Mouse (Mus musculus): ENCODE data around the gene Telo2. TPM values are rescaled to one million over a fixed set of nuclear protein-coding genes. Genes with fewer than 3 reads are reported as not detected.

The Telo2 gene
- total and polyA plus RNA-seq, 3 experiments: 6.0 to 44.0 (median 22.3) TPM

DNA sequence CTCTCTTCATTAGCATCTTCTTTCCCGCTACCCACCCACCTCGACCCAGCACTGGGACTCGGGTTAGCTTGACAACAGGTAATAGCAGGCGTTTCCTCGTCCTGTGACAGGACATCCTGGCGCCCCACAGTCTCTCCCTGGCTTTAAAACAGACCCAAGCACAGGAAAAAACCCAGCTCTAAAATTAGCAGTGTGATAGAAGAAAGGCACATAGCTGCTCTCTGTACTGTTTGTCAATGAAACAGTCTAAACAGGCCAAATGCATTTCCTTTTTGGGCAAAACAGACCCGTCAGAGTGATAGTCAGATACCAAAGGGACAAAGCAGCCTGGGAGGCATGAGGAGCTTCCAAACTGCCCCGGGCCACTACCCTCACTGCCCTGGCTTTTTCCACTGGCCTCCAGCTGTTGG lies 48.3 kb downstream of the Telo2 start:
- H3K4me3 ChIP-seq (ENCODE audit: low read depth, low read length): no peak overlapping the region
- H3K9me3 ChIP-seq (replicated peaks): no peaks in the 10 kb centered on the region
- peaks cover 46% of the 10 kb centered on the region for H3K36me3 ChIP-seq (replicated peaks)
- DNase-seq (ENCODE audit: low spot score): no peak
- no peaks in the 10 kb centered on the region for H3K27me3 ChIP-seq (ENCODE audit: insufficient read depth, low read length)
- H3K4me1 ChIP-seq (ENCODE audit: insufficient read depth, low read depth, low read length): no peaks in the 10 kb centered on the region
- TF ChIP-seq GATA2 (IDR thresholded peaks at IDR 0.05; ENCODE audit: borderline replicate concordance, low read depth, low read length) (no peak), TAL1 (conservative IDR thresholded peaks at IDR 0.05; ENCODE audit: low read depth, low read length) (no peak), CTCF (IDR thresholded peaks at IDR 0.05; ENCODE audit: low read depth, low read length) (no peak), POLR2AphosphoS5 (IDR thresholded peaks at IDR 0.05; ENCODE audit: insufficient replicate concordance, low read depth, low read length) (no peak), GATA1 (IDR thresholded peaks at IDR 0.05; ENCODE audit: borderline replicate concordance, low read length) (no peak)
- no peak for ATAC-seq (ENCODE audit: extremely low read depth, insufficient number of reproducible peaks, low FRiP score, poor library complexity, severe bottlenecking)

DNA sequence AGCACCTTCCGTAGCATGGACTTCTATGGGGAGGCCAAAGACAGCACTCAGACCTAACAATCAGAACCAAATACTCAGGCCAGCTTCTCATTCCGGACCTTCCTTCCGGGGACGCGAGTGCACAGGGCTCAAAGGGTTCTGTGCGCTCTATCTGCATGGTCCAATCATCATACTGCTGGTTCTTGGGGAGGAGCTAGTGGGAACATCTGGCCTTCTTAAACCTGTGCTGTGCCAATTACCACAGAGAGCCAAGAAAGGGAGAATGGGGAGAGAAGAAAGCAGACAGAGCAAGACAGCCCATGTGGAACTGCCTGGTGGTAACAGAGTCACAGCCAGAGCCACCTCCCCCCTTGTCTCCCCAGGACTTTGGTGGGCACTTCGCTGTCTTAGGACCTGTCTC lies 49.2 kb downstream of the Telo2 start:
- DNase-seq (ENCODE audit: low spot score) (no peak), ATAC-seq (ENCODE audit: extremely low read depth, insufficient number of reproducible peaks, low FRiP score, poor library complexity, severe bottlenecking) (no peak)
- Histone ChIP-seq H3K9me3 (replicated peaks) (no peaks in the 10 kb centered on the region), H3K4me1 (ENCODE audit: insufficient read depth, low read depth, low read length) (no peaks in the 10 kb centered on the region), H3K4me3 (ENCODE audit: low read depth, low read length) (no peak overlapping the region), H3K36me3 (replicated peaks) (peaks cover 53% of the 10 kb centered on the region), H3K27me3 (ENCODE audit: insufficient read depth, low read length) (no peaks in the 10 kb centered on the region)
- TF ChIP-seq GATA1 (IDR thresholded peaks at IDR 0.05; ENCODE audit: borderline replicate concordance, low read length) (no peak), CTCF (IDR thresholded peaks at IDR 0.05; ENCODE audit: low read depth, low read length) (no peak), GATA2 (IDR thresholded peaks at IDR 0.05; ENCODE audit: borderline replicate concordance, low read depth, low read length) (no peak), POLR2AphosphoS5 (IDR thresholded peaks at IDR 0.05; ENCODE audit: insufficient replicate concordance, low read depth, low read length) (no peak), TAL1 (conservative IDR thresholded peaks at IDR 0.05; ENCODE audit: low read depth, low read length) (no peak)

DNA sequence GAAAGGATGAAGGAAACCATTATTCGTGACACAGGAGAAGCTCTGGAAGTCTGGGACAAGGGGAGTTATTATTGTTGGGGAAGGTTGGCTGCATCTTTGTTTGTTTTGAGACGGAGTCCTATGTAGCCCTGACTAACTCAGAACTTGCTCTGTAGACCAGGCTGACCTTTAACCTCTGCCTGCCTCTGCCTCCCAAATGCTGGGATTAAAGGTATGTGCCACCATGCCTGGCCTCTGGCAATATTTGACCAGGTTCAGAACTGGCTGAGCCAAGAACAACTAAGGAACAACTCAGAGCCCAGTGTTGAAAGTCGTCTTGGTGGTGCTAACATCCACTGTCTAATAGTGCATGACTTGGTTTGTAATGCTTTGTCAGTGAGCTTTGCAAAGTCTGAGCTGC lies 50.6 kb downstream of the Telo2 start:
- no peaks in the 10 kb centered on the region for H3K9me3 ChIP-seq (replicated peaks)
- ATAC-seq (ENCODE audit: extremely low read depth, insufficient number of reproducible peaks, low FRiP score, poor library complexity, severe bottlenecking) (no peak), DNase-seq (ENCODE audit: low spot score) (no peak)
- peaks cover 56% of the 10 kb centered on the region for H3K36me3 ChIP-seq (replicated peaks)
- H3K4me1 ChIP-seq (ENCODE audit: insufficient read depth, low read depth, low read length): no peaks in the 10 kb centered on the region
- no peak for TF ChIP-seq GATA1 (IDR thresholded peaks at IDR 0.05; ENCODE audit: borderline replicate concordance, low read length)
- no peak for TF ChIP-seq TAL1 (conservative IDR thresholded peaks at IDR 0.05; ENCODE audit: low read depth, low read length)
- TF ChIP-seq POLR2AphosphoS5 (IDR thresholded peaks at IDR 0.05; ENCODE audit: insufficient replicate concordance, low read depth, low read length): no peak
- no peak for TF ChIP-seq CTCF (IDR thresholded peaks at IDR 0.05; ENCODE audit: low read depth, low read length)
- TF ChIP-seq GATA2 (IDR thresholded peaks at IDR 0.05; ENCODE audit: borderline replicate concordance, low read depth, low read length): no peak
- no peak overlapping the region for H3K4me3 ChIP-seq (ENCODE audit: low read depth, low read length)
- H3K27me3 ChIP-seq (ENCODE audit: insufficient read depth, low read length): no peaks in the 10 kb centered on the region

DNA sequence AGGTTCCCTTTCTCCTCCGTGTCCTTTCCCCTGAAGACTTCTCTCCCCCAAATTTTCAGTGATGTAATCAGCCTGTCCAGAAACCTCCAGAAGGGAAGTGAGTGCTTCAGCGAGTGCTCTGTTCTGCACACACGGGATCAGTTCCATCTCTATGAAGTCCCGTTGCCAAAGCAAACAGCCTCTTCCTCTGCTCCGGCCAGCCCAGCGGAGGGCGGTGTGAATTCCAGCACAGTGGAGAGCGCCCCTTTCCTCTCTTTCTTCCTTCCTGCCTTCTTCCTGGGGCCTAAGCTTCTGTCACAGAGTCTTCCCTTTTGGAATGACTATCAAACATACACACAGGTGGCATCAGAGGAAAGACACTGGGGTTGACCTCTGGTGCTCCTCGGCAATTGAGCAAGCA lies 51.4 kb downstream of the Telo2 start:
- TF ChIP-seq CTCF (IDR thresholded peaks at IDR 0.05; ENCODE audit: low read depth, low read length) (no peak), GATA1 (IDR thresholded peaks at IDR 0.05; ENCODE audit: borderline replicate concordance, low read length) (no peak), POLR2AphosphoS5 (IDR thresholded peaks at IDR 0.05; ENCODE audit: insufficient replicate concordance, low read depth, low read length) (no peak)
- Histone ChIP-seq H3K9me3 (replicated peaks) (no peaks in the 10 kb centered on the region), H3K4me1 (ENCODE audit: insufficient read depth, low read depth, low read length) (no peaks in the 10 kb centered on the region), H3K27me3 (ENCODE audit: insufficient read depth, low read length) (no peaks in the 10 kb centered on the region), H3K4me3 (ENCODE audit: low read depth, low read length) (no peak overlapping the region), H3K36me3 (replicated peaks) (peaks cover 53% of the 10 kb centered on the region)
- ATAC-seq (ENCODE audit: extremely low read depth, insufficient number of reproducible peaks, low FRiP score, poor library complexity, severe bottlenecking): no peak
- DNase-seq (ENCODE audit: low spot score): no peak

DNA sequence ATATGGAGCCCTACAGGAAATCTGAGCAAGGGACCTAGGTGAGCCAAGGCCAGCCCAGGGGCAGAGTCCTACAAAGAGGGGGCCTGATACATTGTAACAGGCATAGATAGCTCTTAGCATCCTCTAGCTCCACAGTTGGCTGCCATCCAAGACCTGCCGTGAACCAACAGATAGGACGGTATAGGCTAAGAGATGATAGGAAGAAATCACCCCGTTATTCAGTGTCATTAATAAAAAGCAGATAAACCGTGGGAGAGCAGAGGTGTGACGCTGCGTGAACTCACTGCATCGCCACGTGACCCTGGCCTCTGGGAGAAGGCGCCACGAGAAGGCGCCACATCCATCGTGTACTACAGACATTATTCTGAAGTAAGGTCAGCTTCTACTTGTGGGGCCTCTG lies 51.9 kb downstream of the Telo2 start:
- Histone ChIP-seq H3K9me3 (replicated peaks) (no peaks in the 10 kb centered on the region), H3K36me3 (replicated peaks) (peaks cover 53% of the 10 kb centered on the region), H3K4me3 (ENCODE audit: low read depth, low read length) (no peak overlapping the region), H3K4me1 (ENCODE audit: insufficient read depth, low read depth, low read length) (no peaks in the 10 kb centered on the region), H3K27me3 (ENCODE audit: insufficient read depth, low read length) (no peaks in the 10 kb centered on the region)
- ATAC-seq (ENCODE audit: extremely low read depth, insufficient number of reproducible peaks, low FRiP score, poor library complexity, severe bottlenecking): no peak
- no peak for DNase-seq (ENCODE audit: low spot score)
- TF ChIP-seq CTCF (IDR thresholded peaks at IDR 0.05; ENCODE audit: low read depth, low read length) (no peak), GATA1 (IDR thresholded peaks at IDR 0.05; ENCODE audit: borderline replicate concordance, low read length) (no peak), POLR2AphosphoS5 (IDR thresholded peaks at IDR 0.05; ENCODE audit: insufficient replicate concordance, low read depth, low read length) (no peak), GATA2 (IDR thresholded peaks at IDR 0.05; ENCODE audit: borderline replicate concordance, low read depth, low read length) (no peak), TAL1 (conservative IDR thresholded peaks at IDR 0.05; ENCODE audit: low read depth, low read length) (no peak)

DNA sequence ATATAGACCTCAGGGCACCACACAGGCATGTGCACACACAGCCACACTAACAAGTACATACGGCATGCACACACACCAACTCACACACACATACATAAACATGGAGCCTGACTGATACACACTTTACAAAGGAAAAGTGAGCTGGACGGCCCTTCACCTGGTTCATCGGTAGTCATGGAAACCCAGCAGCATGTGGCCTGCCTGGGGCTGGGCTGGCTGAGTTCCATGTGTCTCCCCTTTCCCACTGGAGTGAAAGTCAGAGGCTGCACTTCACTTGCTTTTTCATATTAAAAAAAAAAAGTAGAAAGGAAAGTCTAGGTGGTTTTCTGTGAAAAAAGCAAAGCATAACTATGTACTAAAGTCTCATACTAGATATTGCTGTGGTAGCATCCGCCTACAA lies 52.5 kb downstream of the Telo2 start:
- Histone ChIP-seq H3K27me3 (ENCODE audit: insufficient read depth, low read length) (no peaks in the 10 kb centered on the region), H3K4me1 (ENCODE audit: insufficient read depth, low read depth, low read length) (no peaks in the 10 kb centered on the region), H3K9me3 (replicated peaks) (no peaks in the 10 kb centered on the region), H3K4me3 (ENCODE audit: low read depth, low read length) (no peak overlapping the region), H3K36me3 (replicated peaks) (peaks cover 55% of the 10 kb centered on the region)
- no peak for ATAC-seq (ENCODE audit: extremely low read depth, insufficient number of reproducible peaks, low FRiP score, poor library complexity, severe bottlenecking)
- no peak for DNase-seq (ENCODE audit: low spot score)
- TF ChIP-seq POLR2AphosphoS5 (IDR thresholded peaks at IDR 0.05; ENCODE audit: insufficient replicate concordance, low read depth, low read length): no peak
- TF ChIP-seq TAL1 (conservative IDR thresholded peaks at IDR 0.05; ENCODE audit: low read depth, low read length): no peak
- TF ChIP-seq GATA2 (IDR thresholded peaks at IDR 0.05; ENCODE audit: borderline replicate concordance, low read depth, low read length): no peak
- no peak for TF ChIP-seq CTCF (IDR thresholded peaks at IDR 0.05; ENCODE audit: low read depth, low read length)
- no peak for TF ChIP-seq GATA1 (IDR thresholded peaks at IDR 0.05; ENCODE audit: borderline replicate concordance, low read length)

DNA sequence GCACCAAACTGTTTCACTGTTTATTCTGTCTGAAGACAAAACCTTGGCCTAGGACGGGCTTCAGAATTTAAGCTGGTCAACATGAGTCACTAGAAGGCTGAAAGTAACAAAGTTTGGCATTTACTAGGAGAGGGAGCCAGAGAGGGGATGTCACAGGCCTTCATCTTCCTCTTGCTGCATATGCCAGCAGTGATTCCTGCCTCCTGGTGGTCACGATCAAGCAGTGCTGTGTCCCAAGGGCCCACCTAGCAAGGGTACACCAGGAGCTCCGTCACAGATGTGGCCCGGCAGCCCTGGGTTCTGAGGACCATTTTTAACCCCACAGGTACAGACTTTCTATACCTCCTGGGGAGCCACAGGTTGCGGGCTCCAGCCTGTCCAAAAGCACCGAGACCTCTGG lies 58.7 kb downstream of the Telo2 start:
- H3K4me1 ChIP-seq (ENCODE audit: insufficient read depth, low read depth, low read length): no peaks in the 10 kb centered on the region
- H3K4me3 ChIP-seq (ENCODE audit: low read depth, low read length): no peak overlapping the region
- peaks cover 77% of the 10 kb centered on the region for H3K36me3 ChIP-seq (replicated peaks)
- H3K9me3 ChIP-seq (replicated peaks): no peaks in the 10 kb centered on the region
- TF ChIP-seq CTCF (IDR thresholded peaks at IDR 0.05; ENCODE audit: low read depth, low read length) (no peak), GATA2 (IDR thresholded peaks at IDR 0.05; ENCODE audit: borderline replicate concordance, low read depth, low read length) (no peak), GATA1 (IDR thresholded peaks at IDR 0.05; ENCODE audit: borderline replicate concordance, low read length) (no peak), POLR2AphosphoS5 (IDR thresholded peaks at IDR 0.05; ENCODE audit: insufficient replicate concordance, low read depth, low read length) (no peak), TAL1 (conservative IDR thresholded peaks at IDR 0.05; ENCODE audit: low read depth, low read length) (no peak)
- H3K27me3 ChIP-seq (ENCODE audit: insufficient read depth, low read length): no peaks in the 10 kb centered on the region
- ATAC-seq (ENCODE audit: extremely low read depth, insufficient number of reproducible peaks, low FRiP score, poor library complexity, severe bottlenecking) (no peak), DNase-seq (ENCODE audit: low spot score) (no peak)
